Mouse (Mus musculus) limb, embryonic 15.5 days (tissue): ENCODE data around the gene Cnpy1. TPM values are rescaled to one million over a fixed set of nuclear protein-coding genes. Genes with fewer than 3 reads are reported as not detected.

Experiments
- ATAC-seq: fragments of 200-750 bp; cut with Nextera tagmentation; 2 replicates; pipeline ENCODE4 v1.8.0; 2017; ENCODE audit warnings: low read depth, moderate TSS enrichment; ENCODE audit not compliant: insufficient number of reproducible peaks, low FRiP score, low TSS enrichment
- H3K27ac ChIP-seq: fragments of 300-500 bp; sonication (generic); 2 replicates; pipeline ENCODE4 v1.5.1; 2015; ENCODE audit warnings: moderate library complexity, mild to moderate bottlenecking, inconsistent platforms
- H3K27me3 ChIP-seq: fragments of 300-500 bp; sonication (generic); 2 replicates; pipeline ENCODE4 v1.6.1; 2015; ENCODE audit warnings: inconsistent platforms
- H3K36me3 ChIP-seq: fragments of 300-500 bp; sonication (generic); 2 replicates; pipeline ENCODE4 v1.6.1; 2015; ENCODE audit warnings: inconsistent platforms
- H3K4me1 ChIP-seq: fragments of 300-500 bp; sonication (generic); 2 replicates; pipeline ENCODE4 v1.6.1; 2015; ENCODE audit warnings: inconsistent platforms
- H3K4me2 ChIP-seq: fragments of 300-500 bp; sonication (generic); 2 replicates; pipeline ENCODE4 v1.6.1; 2015; ENCODE audit warnings: mild to moderate bottlenecking, inconsistent platforms
- H3K4me3 ChIP-seq: fragments of 300-500 bp; sonication (generic); 2 replicates; pipeline ENCODE4 v1.5.1; 2015; ENCODE audit warnings: mild to moderate bottlenecking, inconsistent platforms
- H3K9ac ChIP-seq: fragments of 300-500 bp; sonication (generic); 2 replicates; pipeline ENCODE4 v1.6.1; 2015; ENCODE audit warnings: inconsistent platforms
- H3K9me3 ChIP-seq: fragments of 300-500 bp; sonication (generic); 2 replicates; pipeline ENCODE4 v1.6.1; 2016; ENCODE audit warnings: inconsistent platforms
- WGBS: fragments of 180-500 bp; shearing (Covaris S2); methylation state at CpG from one replicate; pipeline ENCODE4 v1.1.7; 2015; 5-methylcytosine and 5-hydroxymethylcytosine counted together
- polyA plus RNA-seq: library from polyadenylated mRNA; unstranded; fragments of >200 nt; fragmentation: Nextera tagmentation; extraction: Ambion mirVana; gene quantifications from 2 replicates; pipeline ENCODE4 v1.2.1, GENCODE M21; 2015

The Cnpy1 gene
- polyA plus RNA-seq, result not detected in 2 replicates

DNA sequence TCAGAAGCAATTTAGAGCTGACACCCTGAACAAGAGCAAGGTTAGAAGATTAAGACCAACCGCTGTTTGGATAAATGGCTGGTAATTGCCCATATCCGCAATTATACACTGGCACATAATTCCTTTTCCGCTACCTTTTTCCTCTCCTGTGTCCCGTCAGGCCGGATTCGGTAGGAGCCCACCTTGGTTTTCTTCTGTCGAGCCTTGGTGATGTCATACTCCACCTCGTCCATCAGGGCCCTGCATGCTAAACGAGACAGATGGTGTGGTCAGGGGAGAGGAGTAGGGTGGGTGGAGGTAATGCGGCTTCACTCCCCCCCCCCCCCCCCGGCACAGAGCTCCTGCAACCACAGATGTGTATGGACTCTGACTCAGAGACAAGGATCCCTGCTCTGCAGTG lies at the start of gene Cnpy1:
TSS of gene Cnpy1 (minus strand) at position 233 of the 400 bp plus-strand sequence.
- H3K4me2 ChIP-seq, result no peak within 1 kb of the TSS
- ATAC-seq, result no peak
- H3K36me3 ChIP-seq, result no peaks in the 10 kb centered on the region
- H3K27me3 ChIP-seq, result no peaks in the 10 kb centered on the region
- H3K9me3 ChIP-seq, result no peaks in the 10 kb centered on the region
- no peak within 1 kb of the TSS for H3K27ac ChIP-seq
- no peak within 1 kb of the TSS for H3K4me3 ChIP-seq
- no peaks in the 10 kb centered on the region for H3K4me1 ChIP-seq
- no peak within 1 kb of the TSS for H3K9ac ChIP-seq
- WGBS, result 61% methylated on average over 10 of the region's 11 CpGs

DNA sequence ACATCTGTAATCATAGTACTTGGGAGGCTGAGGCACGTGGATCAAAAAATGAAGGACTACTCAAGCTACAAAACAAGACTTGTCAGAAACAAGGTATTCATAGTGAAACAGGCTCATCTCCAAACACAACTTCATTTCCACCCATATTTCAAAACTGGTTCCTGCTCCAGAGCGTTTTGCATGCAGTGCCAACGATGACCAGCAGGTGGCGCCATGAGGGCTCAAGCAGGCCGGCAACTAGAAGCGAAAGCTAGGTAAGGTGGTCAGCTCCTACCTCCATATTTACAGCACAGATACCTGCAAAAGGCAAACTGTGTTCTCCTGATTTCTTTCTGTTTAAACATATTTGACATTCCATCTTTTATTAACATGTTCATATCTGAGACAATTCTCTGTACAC lies 48.4 kb upstream of the Cnpy1 start:
- Histone ChIP-seq H3K4me2 (no peak overlapping the region), H3K4me1 (no peaks in the 10 kb centered on the region), H3K36me3 (no peaks in the 10 kb centered on the region), H3K9me3 (no peaks in the 10 kb centered on the region), H3K27ac (no peak overlapping the region), H3K9ac (no peak overlapping the region), H3K27me3 (no peaks in the 10 kb centered on the region), H3K4me3 (no peak overlapping the region)
- WGBS, result 4% methylated on average over 6 of the region's 6 CpGs
- no peak for ATAC-seq

- Histone ChIP-seq H3K27ac (no peak overlapping the region), H3K4me3 (no peak overlapping the region), H3K4me2 (no peak overlapping the region), H3K9ac (no peak overlapping the region), H3K27me3 (no peaks in the 10 kb centered on the region), H3K9me3 (no peaks in the 10 kb centered on the region), H3K4me1 (no peaks in the 10 kb centered on the region), H3K36me3 (no peaks in the 10 kb centered on the region)
- ATAC-seq, result no peak
- WGBS, result 28% methylated on average over 3 of the region's 3 CpGs
Observed at GRCm38 (mm10) chr5:28292281-28292680, 46.7 kb upstream of the Cnpy1 start.

- H3K9ac ChIP-seq, result no peak overlapping the region
- WGBS, result 81% methylated on average over 5 of the region's 5 CpGs
- no peak overlapping the region for H3K4me3 ChIP-seq
- ATAC-seq, result no peak
- no peaks in the 10 kb centered on the region for H3K36me3 ChIP-seq
- H3K9me3 ChIP-seq, result no peaks in the 10 kb centered on the region
- H3K27me3 ChIP-seq, result no peaks in the 10 kb centered on the region
- no peak overlapping the region for H3K27ac ChIP-seq
- no peak overlapping the region for H3K4me2 ChIP-seq
- H3K4me1 ChIP-seq, result no peaks in the 10 kb centered on the region
Observed at GRCm38 (mm10) chr5:28291118-28291850, 45.7 kb upstream of the Cnpy1 start.

DNA sequence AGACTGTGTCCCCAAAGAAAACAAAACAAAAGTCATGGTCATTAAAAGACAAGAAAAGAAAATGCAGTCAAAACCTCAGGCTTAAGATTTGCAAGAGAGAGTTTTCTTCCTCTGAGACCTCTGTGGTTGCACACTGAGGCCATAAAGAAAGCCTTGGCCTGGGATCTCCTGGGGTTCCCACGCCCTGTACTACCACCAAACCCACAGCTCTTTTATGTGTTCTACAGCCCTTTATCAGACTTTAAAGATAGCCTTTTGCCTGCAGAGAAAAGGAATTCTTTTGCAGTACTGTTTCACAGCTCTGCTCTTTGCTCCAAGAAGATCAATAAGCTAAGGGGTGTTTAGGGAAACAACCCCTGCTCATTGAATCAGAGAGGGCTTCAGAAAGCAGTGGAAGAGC lies 45.0 kb upstream of the Cnpy1 start:
- no peaks in the 10 kb centered on the region for H3K36me3 ChIP-seq
- no peaks in the 10 kb centered on the region for H3K9me3 ChIP-seq
- H3K27me3 ChIP-seq, result no peaks in the 10 kb centered on the region
- no peak overlapping the region for H3K9ac ChIP-seq
- no peak for ATAC-seq
- H3K4me2 ChIP-seq, result no peak overlapping the region
- no peaks in the 10 kb centered on the region for H3K4me1 ChIP-seq
- no peak overlapping the region for H3K4me3 ChIP-seq
- 47% methylated on average over 1 of the region's 1 CpGs for WGBS
- H3K27ac ChIP-seq, result no peak overlapping the region

DNA sequence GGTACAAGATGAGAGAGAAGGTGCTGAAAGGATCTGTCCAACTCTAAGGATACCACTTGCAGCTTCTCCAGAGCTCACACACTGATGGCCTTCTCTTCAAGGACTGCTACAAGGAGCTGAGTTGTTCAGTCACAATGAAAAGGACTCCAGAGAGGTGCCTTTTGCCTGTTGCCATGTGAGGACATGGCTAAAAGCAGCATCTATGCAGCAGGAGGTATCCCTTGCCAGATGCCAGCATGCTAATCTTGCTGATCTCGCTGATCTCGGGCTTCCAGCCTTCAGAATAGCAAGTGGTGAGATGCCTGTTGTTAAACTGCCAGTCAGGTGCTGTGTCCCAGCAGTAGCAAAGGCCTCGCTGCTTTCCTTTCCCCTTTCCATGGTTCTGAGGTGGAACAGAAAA lies 43.5 kb upstream of the Cnpy1 start:
- Histone ChIP-seq H3K27me3 (no peaks in the 10 kb centered on the region), H3K4me1 (no peaks in the 10 kb centered on the region), H3K9ac (no peak overlapping the region), H3K4me2 (no peak overlapping the region), H3K27ac (no peak overlapping the region), H3K36me3 (no peaks in the 10 kb centered on the region), H3K4me3 (no peak overlapping the region), H3K9me3 (no peaks in the 10 kb centered on the region)
- WGBS, result 44% methylated on average over 3 of the region's 3 CpGs
- no peak for ATAC-seq

- H3K4me2 ChIP-seq, result no peak overlapping the region
Observed at GRCm38 (mm10) chr5:28277279-28277678, 31.7 kb upstream of the Cnpy1 start.

DNA sequence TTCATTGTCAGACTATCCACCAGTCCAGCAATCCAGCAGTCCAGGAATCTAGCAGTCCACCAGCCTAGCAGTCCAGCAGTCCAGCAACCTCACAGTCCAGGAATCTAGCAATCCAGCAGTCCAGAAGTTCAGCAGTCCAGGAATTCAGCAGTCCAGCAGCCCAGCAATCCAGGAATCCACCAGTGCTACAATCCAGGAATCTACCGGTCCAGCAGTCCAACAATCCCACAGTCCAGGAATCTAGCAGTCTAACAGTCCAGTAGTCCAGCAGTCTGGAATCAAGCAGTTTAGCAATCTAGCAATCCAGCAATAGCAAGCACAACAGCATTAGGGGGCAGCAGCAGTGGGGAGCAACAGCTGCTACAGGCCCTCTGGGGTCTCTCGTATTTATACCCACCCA lies 27.2 kb upstream of the Cnpy1 start:
- no peak overlapping the region for H3K27ac ChIP-seq
- no peak for ATAC-seq
- 81% methylated on average over 2 of the region's 2 CpGs for WGBS
- H3K36me3 ChIP-seq, result no peaks in the 10 kb centered on the region
- no peak overlapping the region for H3K4me2 ChIP-seq
- no peaks in the 10 kb centered on the region for H3K4me1 ChIP-seq
- H3K27me3 ChIP-seq, result no peaks in the 10 kb centered on the region
- H3K9ac ChIP-seq, result no peak overlapping the region
- no peak overlapping the region for H3K4me3 ChIP-seq
- H3K9me3 ChIP-seq, result no peaks in the 10 kb centered on the region

More at GRCm38 (mm10) chr5:28277279-28277678, 31.7 kb upstream of the Cnpy1 start:
- no peaks in the 10 kb centered on the region for H3K9me3 ChIP-seq
- H3K4me1 ChIP-seq, result no peaks in the 10 kb centered on the region
- no peaks in the 10 kb centered on the region for H3K27me3 ChIP-seq
- no peak overlapping the region for H3K9ac ChIP-seq
- H3K36me3 ChIP-seq, result no peaks in the 10 kb centered on the region
- H3K4me3 ChIP-seq, result no peak overlapping the region
- no peak for ATAC-seq
- WGBS, result 50% methylated on average over 2 of the region's 2 CpGs
- no peak overlapping the region for H3K27ac ChIP-seq

- H3K27me3 ChIP-seq, result no peaks in the 10 kb centered on the region
- no peak overlapping the region for H3K4me2 ChIP-seq
- ATAC-seq, result no peak
- H3K9me3 ChIP-seq, result no peaks in the 10 kb centered on the region
- H3K9ac ChIP-seq, result no peak overlapping the region
- no peaks in the 10 kb centered on the region for H3K4me1 ChIP-seq
- no peak overlapping the region for H3K27ac ChIP-seq
- H3K36me3 ChIP-seq, result no peaks in the 10 kb centered on the region
- WGBS, result 52% methylated on average over 6 of the region's 6 CpGs
- no peak overlapping the region for H3K4me3 ChIP-seq
Observed at GRCm38 (mm10) chr5:28269469-28269991, 23.9 kb upstream of the Cnpy1 start.

DNA sequence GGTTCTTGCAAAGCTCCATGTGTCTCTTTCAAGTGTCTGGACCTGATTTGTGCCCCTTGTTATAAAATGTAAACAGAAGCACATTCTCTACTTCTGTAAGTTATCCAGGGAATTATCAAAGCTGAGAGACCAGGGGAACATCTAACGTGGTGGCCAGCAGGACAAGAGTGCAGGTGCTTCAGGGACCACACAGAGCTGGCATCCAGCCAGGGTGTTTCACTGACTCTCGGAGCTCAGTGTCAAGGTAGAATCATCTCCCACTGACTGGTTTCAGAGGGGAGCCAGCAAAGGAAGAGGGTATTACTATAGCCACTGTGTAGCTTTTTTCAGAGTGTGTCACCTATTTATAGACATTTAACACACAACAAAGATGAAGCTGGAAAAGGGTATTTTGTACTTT lies 22.0 kb upstream of the Cnpy1 start:
- no peak overlapping the region for H3K9ac ChIP-seq
- no peak for ATAC-seq
- no peak overlapping the region for H3K4me3 ChIP-seq
- no peaks in the 10 kb centered on the region for H3K36me3 ChIP-seq
- H3K4me2 ChIP-seq, result no peak overlapping the region
- no peak overlapping the region for H3K27ac ChIP-seq
- no peaks in the 10 kb centered on the region for H3K27me3 ChIP-seq
- 25% methylated on average over 2 of the region's 2 CpGs for WGBS
- H3K4me1 ChIP-seq, result no peaks in the 10 kb centered on the region
- H3K9me3 ChIP-seq, result no peaks in the 10 kb centered on the region

GRCm38 (mm10) chr5:28265653-28266052 lies 20.0 kb upstream of the Cnpy1 start:
- no peak overlapping the region for H3K27ac ChIP-seq
- H3K9ac ChIP-seq, result no peak overlapping the region
- H3K36me3 ChIP-seq, result no peaks in the 10 kb centered on the region
- no peaks in the 10 kb centered on the region for H3K4me1 ChIP-seq
- ATAC-seq, result no peak
- H3K4me3 ChIP-seq, result no peak overlapping the region
- no peak overlapping the region for H3K4me2 ChIP-seq
- no peaks in the 10 kb centered on the region for H3K9me3 ChIP-seq
- H3K27me3 ChIP-seq, result no peaks in the 10 kb centered on the region

- Histone ChIP-seq H3K27ac (no peak overlapping the region), H3K4me1 (no peaks in the 10 kb centered on the region), H3K9me3 (no peaks in the 10 kb centered on the region), H3K27me3 (no peaks in the 10 kb centered on the region), H3K4me2 (no peak overlapping the region), H3K9ac (no peak overlapping the region), H3K4me3 (no peak overlapping the region), H3K36me3 (no peaks in the 10 kb centered on the region)
- WGBS, result 42% methylated on average over 1 of the region's 1 CpGs
- no peak for ATAC-seq
Observed at GRCm38 (mm10) chr5:28263852-28264251, 18.2 kb upstream of the Cnpy1 start.
